Mouse (Mus musculus) cortical plate, adult 2 months (tissue): ENCODE data around the gene Znfx1.

Experiments
- CTCF ChIP-seq: fragments of 200-500 bp; IDR thresholded peaks from 2 replicates; pipeline ENCODE4 v1.5.1; 2011; ENCODE audit warnings: mild to moderate bottlenecking, control low read depth, low read length; ENCODE audit not compliant: insufficient read depth; ENCODE audit errors: extremely low read depth
- POLR2A ChIP-seq: fragments of 200-500 bp; IDR thresholded peaks from 2 replicates; pipeline ENCODE4 v1.6.1; 2011; ENCODE audit warnings: mild to moderate bottlenecking, low read length, control low read depth; ENCODE audit not compliant: insufficient read depth; ENCODE audit errors: extremely low read depth

- TF ChIP-seq CTCF (no peak), POLR2A (no peak)
Measured at GRCm38 (mm10) chr2:167039386-167039785, 23.4 kb downstream of the Znfx1 start.
